Mouse (Mus musculus): ENCODE measurements around the gene Rbm17. TPM values are rescaled to one million over a fixed set of nuclear protein-coding genes. Genes with fewer than 3 reads are reported as not detected.

Gene Rbm17
- total and polyA plus RNA-seq, 2 experiments from 2014 or later = 76.1 to 117 TPM

DNA sequence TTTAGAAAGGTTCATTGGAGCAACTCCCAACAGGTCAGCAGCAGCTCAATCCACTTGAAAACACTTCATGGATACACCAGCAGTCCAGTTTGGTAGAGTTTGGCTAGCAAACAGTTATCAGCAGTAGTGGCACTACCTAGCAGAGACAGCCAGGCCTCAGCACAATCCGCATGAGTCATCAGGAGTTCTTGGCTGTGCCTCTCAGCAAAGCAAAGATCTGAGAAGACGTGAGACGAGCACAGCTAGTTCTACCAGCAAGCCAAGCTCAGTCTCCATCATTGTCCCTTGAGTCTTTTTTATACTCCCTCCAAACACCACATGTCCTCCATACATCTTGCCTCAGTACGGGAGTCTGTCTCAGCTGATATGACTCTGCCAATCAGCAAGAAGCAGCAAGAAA lies 24.6 kb downstream of the Rbm17 start:
- Histone ChIP-seq H3K36me3 (ENCODE audit: insufficient read depth, low read length) (peaks cover 12% of the 10 kb centered on the region; the same call in 1 of the 2 replicates), H3K27ac (ENCODE audit: low read depth, low read length) (no peak overlapping the region), H3K4me1 (ENCODE audit: insufficient read depth, low read length) (no peaks in the 10 kb centered on the region), H3K4me3 (ENCODE audit: low read depth, low read length) (no peak overlapping the region), H3K27me3 (ENCODE audit: insufficient read depth, low read length) (no peaks in the 10 kb centered on the region), H3K9me3 (ENCODE audit: low read length) (no peaks in the 10 kb centered on the region), H3K4me2 (ENCODE audit: low read depth, low read length, poor library complexity, severe bottlenecking) (no peak overlapping the region), H3K9ac (replicated peaks; ENCODE audit: low read length, poor library complexity, severe bottlenecking) (no peak overlapping the region)
- DNase-seq (ENCODE audit: low spot score) (no peak), ATAC-seq (ENCODE audit: low FRiP score) (no peak)
- TF ChIP-seq CTCF (IDR thresholded peaks at IDR 0.05) = no peak
- 99% methylated on average over 4 of the region's 4 CpGs for WGBS

- Histone ChIP-seq H3K9ac (replicated peaks; ENCODE audit: low read length, poor library complexity, severe bottlenecking) (no peak overlapping the region), H3K9me3 (ENCODE audit: low read length) (no peaks in the 10 kb centered on the region), H3K36me3 (ENCODE audit: insufficient read depth, low read length) (0 out of 2 replicates have a peak, but pooled peaks cover 5% of the 10 kb centered on the region), H3K27me3 (ENCODE audit: insufficient read depth, low read length) (no peaks in the 10 kb centered on the region), H3K4me1 (ENCODE audit: insufficient read depth, low read length) (no peaks in the 10 kb centered on the region), H3K4me2 (ENCODE audit: low read depth, low read length, poor library complexity, severe bottlenecking) (no peak overlapping the region), H3K27ac (ENCODE audit: low read depth, low read length) (no peak overlapping the region), H3K4me3 (ENCODE audit: low read depth, low read length) (no peak overlapping the region)
- 91% methylated on average over 6 of the region's 6 CpGs for WGBS
- TF ChIP-seq CTCF (IDR thresholded peaks at IDR 0.05) = no peak
- ATAC-seq (ENCODE audit: low FRiP score) (no peak), DNase-seq (ENCODE audit: low spot score) (no peak)
Measured at GRCm38 (mm10) chr2:11578187-11578586, 25.8 kb downstream of the Rbm17 start.

- no peaks in the 10 kb centered on the region for H3K4me1 ChIP-seq (ENCODE audit: insufficient read depth, low read length)
- DNase-seq (ENCODE audit: low spot score) (no peak), ATAC-seq (ENCODE audit: low FRiP score) (no peak)
- no peak overlapping the region for H3K4me2 ChIP-seq (ENCODE audit: low read depth, low read length, poor library complexity, severe bottlenecking)
- no peaks in the 10 kb centered on the region for H3K36me3 ChIP-seq (ENCODE audit: insufficient read depth, low read length)
- H3K9ac ChIP-seq (replicated peaks; ENCODE audit: low read length, poor library complexity, severe bottlenecking) = no peak overlapping the region
- no peak overlapping the region for H3K4me3 ChIP-seq (ENCODE audit: low read depth, low read length)
- TF ChIP-seq CTCF (IDR thresholded peaks at IDR 0.05) = no peak
- no peaks in the 10 kb centered on the region for H3K27me3 ChIP-seq (ENCODE audit: insufficient read depth, low read length)
- H3K27ac ChIP-seq (ENCODE audit: low read depth, low read length) = no peak overlapping the region
- WGBS = 90% methylated on average over 1 of the region's 1 CpGs
- no peaks in the 10 kb centered on the region for H3K9me3 ChIP-seq (ENCODE audit: low read length)
Measured at GRCm38 (mm10) chr2:11573684-11574083, 30.3 kb downstream of the Rbm17 start.

- H3K36me3 ChIP-seq (ENCODE audit: insufficient read depth, low read length) = no peaks in the 10 kb centered on the region
- no peak overlapping the region for H3K4me2 ChIP-seq (ENCODE audit: low read depth, low read length, poor library complexity, severe bottlenecking)
- no peak overlapping the region for H3K27ac ChIP-seq (ENCODE audit: low read depth, low read length)
- H3K4me1 ChIP-seq (ENCODE audit: insufficient read depth, low read length) = no peaks in the 10 kb centered on the region
- WGBS = 45% methylated on average over 6 of the region's 6 CpGs
- TF ChIP-seq CTCF (IDR thresholded peaks at IDR 0.05) = no peak
- H3K9me3 ChIP-seq (ENCODE audit: low read length) = no peaks in the 10 kb centered on the region
- no peak overlapping the region for H3K9ac ChIP-seq (replicated peaks; ENCODE audit: low read length, poor library complexity, severe bottlenecking)
- no peak for ATAC-seq (ENCODE audit: low FRiP score)
- no peak overlapping the region for H3K4me3 ChIP-seq (ENCODE audit: low read depth, low read length)
- H3K27me3 ChIP-seq (ENCODE audit: insufficient read depth, low read length) = no peaks in the 10 kb centered on the region
- no peak for DNase-seq (ENCODE audit: low spot score)
Measured at GRCm38 (mm10) chr2:11571004-11571535, 32.9 kb downstream of the Rbm17 start.

- TF ChIP-seq CTCF (IDR thresholded peaks at IDR 0.05) = no peak
- Histone ChIP-seq H3K27ac (ENCODE audit: low read depth, low read length) (no peak overlapping the region), H3K9me3 (ENCODE audit: low read length) (no peaks in the 10 kb centered on the region), H3K4me1 (ENCODE audit: insufficient read depth, low read length) (no peaks in the 10 kb centered on the region), H3K9ac (replicated peaks; ENCODE audit: low read length, poor library complexity, severe bottlenecking) (no peak overlapping the region), H3K4me3 (ENCODE audit: low read depth, low read length) (no peak overlapping the region), H3K27me3 (ENCODE audit: insufficient read depth, low read length) (no peaks in the 10 kb centered on the region), H3K36me3 (ENCODE audit: insufficient read depth, low read length) (no peaks in the 10 kb centered on the region), H3K4me2 (ENCODE audit: low read depth, low read length, poor library complexity, severe bottlenecking) (no peak overlapping the region)
- DNase-seq (ENCODE audit: low spot score) = no peak
- no peak for ATAC-seq (ENCODE audit: low FRiP score)
- WGBS = 86% methylated on average over 7 of the region's 7 CpGs
Measured at GRCm38 (mm10) chr2:11568471-11568870, 35.5 kb downstream of the Rbm17 start.

DNA sequence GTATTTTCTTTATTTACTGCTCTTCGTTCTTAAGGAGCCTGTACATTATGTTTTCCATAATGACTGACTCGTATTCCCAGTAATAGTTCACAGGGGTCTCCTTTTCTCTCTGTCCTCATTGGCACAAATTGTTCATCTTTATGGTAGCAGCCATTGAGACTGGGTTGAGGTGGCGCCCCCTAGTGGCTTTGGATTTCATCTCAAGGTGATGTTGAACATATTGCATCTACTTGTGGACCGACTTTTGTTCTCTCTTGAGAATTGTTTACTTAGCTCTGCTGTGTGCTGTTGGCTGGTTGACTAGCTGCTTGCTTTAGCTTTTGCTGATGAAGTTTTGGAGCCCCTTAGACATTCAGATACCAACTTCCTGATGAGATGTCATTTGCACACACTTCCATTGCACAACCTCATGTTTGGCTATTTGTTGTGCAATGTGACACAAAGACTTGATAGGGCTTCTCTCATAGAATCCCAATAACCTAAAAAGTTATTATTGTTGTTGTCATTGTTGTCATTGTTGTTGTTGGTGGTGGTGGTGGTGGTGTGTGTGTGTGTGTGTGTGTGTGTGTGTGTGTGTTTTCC lies 36.1 kb downstream of the Rbm17 start:
- H3K9me3 ChIP-seq (ENCODE audit: low read length) = no peaks in the 10 kb centered on the region
- H3K36me3 ChIP-seq (ENCODE audit: insufficient read depth, low read length) = no peaks in the 10 kb centered on the region
- no peaks in the 10 kb centered on the region for H3K27me3 ChIP-seq (ENCODE audit: insufficient read depth, low read length)
- DNase-seq (ENCODE audit: low spot score) (no peak), ATAC-seq (ENCODE audit: low FRiP score) (no peak)
- no peak overlapping the region for H3K4me2 ChIP-seq (ENCODE audit: low read depth, low read length, poor library complexity, severe bottlenecking)
- no peaks in the 10 kb centered on the region for H3K4me1 ChIP-seq (ENCODE audit: insufficient read depth, low read length)
- H3K4me3 ChIP-seq (ENCODE audit: low read depth, low read length) = no peak overlapping the region
- WGBS = 69% methylated on average over 4 of the region's 4 CpGs
- no peak overlapping the region for H3K27ac ChIP-seq (ENCODE audit: low read depth, low read length)
- TF ChIP-seq CTCF (IDR thresholded peaks at IDR 0.05) = peak; percentile 52
- H3K9ac ChIP-seq (replicated peaks; ENCODE audit: low read length, poor library complexity, severe bottlenecking) = no peak overlapping the region

Measured in midbrain, postnatal 0 days (tissue).